Mouse (Mus musculus): ENCODE results near the gene Dnajb1.

Dnajb1 gene

GRCm38 (mm10) chr8:83656043-83656442 lies 48.0 kb downstream of the Dnajb1 start:
- DNase-seq (ENCODE audit: low spot score), result no peak

GRCm38 (mm10) chr8:83656484-83657246 lies 48.7 kb downstream of the Dnajb1 start:
- DNase-seq (ENCODE audit: low spot score), result no peak

- no peak for DNase-seq (ENCODE audit: low spot score)
Observed at GRCm38 (mm10) chr8:83660545-83660944, 52.6 kb downstream of the Dnajb1 start.

- DNase-seq (ENCODE audit: low spot score), result no peak
Observed at GRCm38 (mm10) chr8:83660995-83661680, 53.1 kb downstream of the Dnajb1 start.
